Mouse (Mus musculus) left cerebral cortex, adult 11 months (tissue): ENCODE results near the gene Unk.
"Not testable (repeated sequence)": the region's sequence is repeated elsewhere in the genome, so short reads cannot be mapped to it uniquely, and the experiment has no call there.

Experiments
- DNase-seq: peaks from one replicate; pipeline ENCODE4 v3.0.0; 2022; ENCODE audit warnings: low spot score

The Unk gene

DNA sequence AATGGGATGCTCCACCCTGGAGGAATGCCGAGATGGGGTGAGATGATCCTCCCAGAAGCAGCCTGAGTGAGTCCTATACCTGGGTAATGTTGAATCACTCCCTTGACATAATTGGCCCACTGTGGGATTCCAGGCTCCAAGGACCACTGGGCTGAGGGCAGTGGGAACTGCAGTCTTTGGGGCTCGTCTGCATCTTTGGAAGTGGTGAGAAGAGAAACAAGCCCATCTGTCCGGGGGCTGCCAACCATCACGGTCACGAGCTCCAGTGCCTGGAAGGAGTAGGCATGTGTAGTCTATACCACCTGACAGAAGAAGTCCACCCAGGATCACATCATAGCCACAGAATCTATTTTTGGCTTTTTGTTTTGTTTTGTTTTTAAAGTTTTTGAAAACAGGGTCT is 19.2 kb upstream of the Unk start:
- no peak for DNase-seq

DNA sequence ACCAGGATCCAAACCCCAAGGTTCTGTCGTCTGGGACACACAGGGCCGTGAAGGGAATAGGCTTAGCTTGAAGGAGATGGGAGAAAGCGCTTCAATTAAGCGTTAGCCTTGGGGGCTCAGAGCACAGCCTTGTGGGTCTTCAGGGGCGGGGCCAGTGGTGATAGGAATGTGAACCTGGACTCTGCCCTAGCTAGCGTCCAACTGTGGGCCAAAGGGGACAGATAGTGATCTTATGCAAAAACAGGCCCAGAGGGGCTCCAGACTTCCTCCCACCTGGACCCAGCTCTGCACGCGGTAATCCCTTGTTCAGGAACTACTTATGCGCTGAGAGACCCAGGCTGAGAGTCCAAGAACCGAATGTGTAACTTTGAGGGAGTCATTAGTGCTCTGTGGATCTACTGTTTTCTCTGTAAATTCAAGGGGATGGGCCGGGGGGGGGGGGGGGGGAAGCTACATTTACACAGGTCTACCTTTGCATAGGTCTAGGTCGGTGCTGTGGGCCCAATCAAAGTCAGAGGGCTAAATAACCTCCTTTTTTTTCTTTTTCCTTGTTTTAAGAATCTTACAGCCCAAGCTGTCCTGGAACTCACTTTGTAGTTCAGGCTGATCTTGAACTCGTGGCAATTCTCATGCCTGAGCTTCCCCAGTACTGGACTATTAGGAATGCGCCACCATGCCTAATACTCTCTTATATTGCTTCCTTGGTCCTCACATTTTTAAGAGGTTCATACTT is 18.4 kb upstream of the Unk start:
- no peak for DNase-seq

DNA sequence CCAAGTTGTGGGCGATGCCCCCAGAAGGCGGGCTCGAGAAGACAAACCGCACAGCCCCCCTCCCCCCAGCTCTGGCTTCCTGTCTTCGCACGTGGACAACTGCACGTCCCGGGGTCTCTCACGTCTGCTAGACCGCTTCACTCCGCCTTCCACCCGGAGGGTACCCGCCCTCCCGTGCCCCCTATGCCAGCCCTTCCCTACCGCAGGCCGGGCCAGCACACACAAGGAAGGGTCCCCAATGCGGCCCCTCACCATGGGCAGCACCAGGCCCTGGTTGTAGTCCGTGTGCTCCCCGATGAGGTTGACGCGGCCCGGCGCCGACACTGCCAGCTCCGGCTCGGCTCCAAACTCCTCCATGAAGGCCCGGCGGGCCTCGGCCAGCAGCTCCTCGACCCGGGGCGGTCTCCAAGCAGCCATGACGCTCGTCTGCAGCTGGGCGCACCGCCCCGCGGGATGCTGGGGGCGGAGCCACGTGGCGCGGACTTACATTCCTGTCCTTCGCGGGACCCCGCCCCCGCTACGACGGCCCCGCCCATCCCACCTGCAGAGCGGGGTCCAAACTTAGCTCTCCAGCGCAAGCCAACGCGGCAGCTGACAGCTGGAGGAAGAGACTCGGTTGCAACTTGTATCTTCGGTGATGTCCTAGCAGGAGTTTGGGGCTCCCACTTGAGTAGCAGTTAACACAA is 17.7 kb upstream of the Unk start, which contains the start of gene Galk1:
Gene Galk1, minus strand, starts transcription at position 458 of the 686 bp plus-strand sequence.
- DNase-seq: peak; percentile 75

DNA sequence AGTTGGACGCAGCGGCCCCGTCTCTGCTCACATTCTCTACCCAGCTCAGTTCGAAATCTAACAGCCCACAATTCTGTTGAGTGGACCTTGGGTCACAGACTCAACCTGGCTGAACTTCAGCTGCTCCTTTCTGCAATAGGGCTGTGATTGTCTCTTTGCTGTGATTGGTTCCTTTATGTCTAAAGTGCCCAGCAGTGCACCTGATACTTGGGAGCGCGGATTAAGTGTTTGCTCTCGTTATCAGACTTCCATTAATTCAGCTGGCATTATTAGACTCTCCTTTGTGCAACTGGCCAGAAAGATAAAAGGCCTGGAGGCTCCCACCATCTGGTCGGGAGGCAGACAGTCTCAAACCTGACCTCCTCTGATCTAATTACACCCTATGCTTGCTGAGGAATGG is 15.3 kb upstream of the Unk start:
- DNase-seq: no peak

GRCm38 (mm10) chr11:116018106-116018505 is 12.0 kb upstream of the Unk start:
- DNase-seq: no peak

GRCm38 (mm10) chr11:116018867-116019266 is 11.3 kb upstream of the Unk start:
- DNase-seq: not testable (repeated sequence)

DNA sequence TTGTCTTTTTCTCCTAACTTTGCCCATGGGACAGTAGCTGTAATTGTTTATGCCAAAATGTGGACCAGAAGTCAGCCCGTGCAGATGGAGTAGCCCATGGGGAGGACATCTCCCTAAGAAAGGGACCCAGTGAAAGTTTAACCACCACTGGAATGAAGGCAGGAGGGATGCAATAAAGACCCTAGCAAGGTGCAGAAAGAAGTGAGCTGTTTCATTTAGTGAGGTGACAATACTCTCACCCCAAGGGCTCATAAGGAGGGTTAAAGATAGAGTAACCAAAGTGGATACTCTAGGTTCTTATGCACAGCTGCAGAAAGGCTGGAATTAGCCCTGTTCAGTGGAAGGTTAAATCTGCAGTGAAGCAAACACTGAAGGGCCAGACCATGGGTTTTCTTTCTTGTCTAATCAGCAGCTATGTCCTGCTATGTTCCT is 10.7 kb upstream of the Unk start:
- DNase-seq: no peak

DNA sequence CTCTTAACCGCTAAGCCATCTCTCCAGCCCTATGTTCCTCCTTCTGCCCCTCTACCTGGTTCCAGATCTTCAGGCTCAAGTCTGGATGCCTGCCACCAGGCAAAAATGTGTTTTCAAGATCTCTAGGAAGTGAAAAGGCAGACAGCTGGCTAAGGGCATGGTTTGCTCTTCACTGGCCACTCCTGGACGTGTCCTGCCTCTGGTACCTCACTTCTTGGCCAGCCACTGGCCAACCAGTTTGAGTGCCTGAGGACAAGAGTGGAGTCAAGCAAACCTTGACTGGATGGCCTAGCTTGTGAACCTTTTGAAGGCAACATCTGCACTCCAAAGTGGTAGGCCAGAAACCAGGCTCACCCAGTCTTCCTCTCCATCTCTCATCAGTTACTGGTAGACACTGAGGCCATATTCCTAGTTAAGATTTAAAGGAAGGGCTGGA is 10.1 kb upstream of the Unk start:
- no peak for DNase-seq

- DNase-seq: no peak
Observed at GRCm38 (mm10) chr11:116020519-116020922, 9.6 kb upstream of the Unk start.

- DNase-seq: no peak
Observed at GRCm38 (mm10) chr11:116021328-116022220, 8.5 kb upstream of the Unk start.

GRCm38 (mm10) chr11:116022256-116022780 is 7.8 kb upstream of the Unk start:
- no peak for DNase-seq

DNA sequence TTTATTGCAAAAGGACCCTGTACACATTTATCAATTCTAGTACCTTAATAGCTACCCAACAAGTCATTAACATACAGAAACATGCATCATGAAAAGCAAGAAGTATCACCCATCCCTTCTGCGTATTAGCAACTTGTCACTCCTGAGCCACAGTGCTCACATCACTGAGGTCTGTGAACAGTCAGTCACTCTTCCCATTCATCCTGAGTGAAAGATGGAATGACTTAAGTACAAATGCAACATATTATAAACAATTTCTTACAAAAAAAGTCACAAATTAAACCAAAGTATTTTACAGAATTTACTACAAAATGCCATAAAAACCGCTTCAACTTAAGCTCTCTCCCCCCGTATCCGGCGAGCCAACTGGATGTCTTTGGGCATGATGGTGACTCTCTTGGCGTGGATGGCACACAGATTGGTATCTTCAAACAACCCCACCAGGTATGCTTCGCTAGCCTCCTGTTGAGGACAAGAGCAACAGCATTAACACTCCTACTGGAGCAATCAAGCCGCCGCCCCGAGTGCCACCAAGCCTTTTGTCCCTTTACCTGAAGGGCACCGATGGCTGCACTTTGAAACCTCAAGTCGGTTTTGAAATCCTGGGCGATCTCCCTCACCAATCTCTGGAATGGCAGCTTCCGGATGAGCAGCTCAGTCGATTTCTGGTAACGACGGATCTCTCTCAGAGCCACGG is 6.9 kb upstream of the Unk start:
- DNase-seq: not testable (repeated sequence)

- DNase-seq: peak; percentile 73
Observed at GRCm38 (mm10) chr11:116023771-116024355, 6.3 kb upstream of the Unk start.

DNA sequence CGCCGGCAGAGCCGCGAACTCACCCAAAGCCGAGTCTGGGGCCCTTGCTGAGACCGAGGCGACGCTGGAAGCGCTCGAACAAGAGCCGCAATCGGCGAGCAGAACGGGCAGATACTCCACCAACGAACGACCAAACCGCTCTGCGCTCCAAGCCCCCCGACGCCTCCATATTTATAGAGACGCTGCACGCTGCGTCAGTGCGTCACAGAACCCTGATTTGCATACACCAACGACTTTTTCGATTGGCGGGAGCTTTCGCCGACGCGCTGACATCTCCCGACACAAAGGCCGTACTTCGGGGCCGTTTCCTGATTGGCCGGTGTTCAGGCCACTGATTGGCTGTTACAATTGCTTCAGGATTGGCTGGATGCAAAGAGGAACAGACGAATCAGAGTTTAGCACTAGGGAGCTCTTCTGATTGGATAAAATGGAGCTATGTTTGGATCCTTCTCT is 5.7 kb upstream of the Unk start:
- peak; percentile 97 for DNase-seq

GRCm38 (mm10) chr11:116025056-116025845 is 4.9 kb upstream of the Unk start:
- DNase-seq: no peak

GRCm38 (mm10) chr11:116027756-116028155 is 2.4 kb upstream of the Unk start, which contains the start of gene H3f3b:
TSS of gene H3f3b (minus strand) at chr11:116027962.
- DNase-seq: no peak

GRCm38 (mm10) chr11:116028177-116028865 is 1.8 kb upstream of the Unk start:
- DNase-seq: no peak

GRCm38 (mm10) chr11:116029086-116029865 is 846 bp upstream of the Unk start:
- no peak for DNase-seq
